Mouse (Mus musculus) spleen, adult 2 months (tissue): Measurements from ENCODE around the gene Scrg1.

Source experiments
- CTCF ChIP-seq: fragments of 200-500 bp; IDR thresholded peaks from 2 replicates; pipeline ENCODE4 v1.5.1; 2011; ENCODE audit warnings: mild to moderate bottlenecking, inconsistent platforms; ENCODE audit not compliant: insufficient read depth, insufficient read length, insufficient replicate concordance; ENCODE audit errors: extremely low read depth
- POLR2A ChIP-seq: fragments of 200-500 bp; IDR thresholded peaks from 2 replicates; pipeline ENCODE4 v1.6.1; 2011; ENCODE audit warnings: low read depth, low read length, inconsistent platforms

DNA sequence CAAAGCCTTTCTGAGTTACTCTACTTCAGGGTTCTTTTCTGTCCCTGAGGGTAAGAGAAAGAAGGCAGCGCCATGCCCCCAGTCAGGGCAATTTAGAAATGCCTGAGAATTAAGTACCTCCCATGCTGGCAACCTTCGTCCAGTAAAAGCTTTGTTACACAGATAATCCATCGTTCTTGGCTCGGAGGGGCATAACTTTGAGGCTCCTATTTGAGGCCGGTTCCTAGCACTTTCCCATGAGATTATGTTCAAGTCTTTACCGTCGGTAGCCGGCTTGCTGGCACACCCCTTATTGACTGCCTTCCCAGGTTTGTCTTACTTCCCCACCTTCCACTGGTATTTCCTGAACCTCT lies 42.7 kb downstream of the Scrg1 start:
- TF ChIP-seq POLR2A (no peak), CTCF (no peak)
